1 mouse cellular context compared by ENCODE assay signal in genomic region chr1:131754212-131754829, GRCm38 (mm10).
TF ChIP-seq lines count a peak whose summit lies in the region.

No protein-coding gene starts in this region.

TF ChIP-seq in MEL, 35 proteins besides CTCF, POLR2A, EP300 and RAD21 (continued from another document):
- no peak for TF ChIP-seq E2F4 (IDR thresholded peaks at IDR 0.05; ENCODE audit: borderline replicate concordance, low read depth, low read length)
